Mouse (Mus musculus) kidney, postnatal 14 days (tissue): ENCODE measurements around the gene Gm9964.
"Not testable (repeated sequence)": the region's sequence is repeated elsewhere in the genome, so short reads cannot be mapped to it uniquely, and the experiment has no call there.

Experiments used
- DNase-seq: peaks from one replicate; pipeline ENCODE4 v3.0.0; 2022; ENCODE audit warnings: mixed read lengths

Gene Gm9964

GRCm38 (mm10) chr11:79299719-79300431 lies 3.2 kb upstream of the Gm9964 start:
- DNase-seq: no peak

GRCm38 (mm10) chr11:79296167-79296566 lies 539 bp downstream of the Gm9964 start:
- peak; percentile 65 for DNase-seq

- DNase-seq: peak; percentile 28
Measured at GRCm38 (mm10) chr11:79293971-79294370, 2.7 kb downstream of the Gm9964 start.

- DNase-seq: no peak
Measured at GRCm38 (mm10) chr11:79293025-79293424, 3.7 kb downstream of the Gm9964 start.

GRCm38 (mm10) chr11:79292130-79292529 lies 4.6 kb downstream of the Gm9964 start:
- peak; percentile 77 for DNase-seq

GRCm38 (mm10) chr11:79291651-79292050 lies 5.1 kb downstream of the Gm9964 start:
- DNase-seq: no peak

- DNase-seq: peak; percentile 71
Measured at GRCm38 (mm10) chr11:79290473-79290872, 6.2 kb downstream of the Gm9964 start.

GRCm38 (mm10) chr11:79288913-79289640 lies 7.6 kb downstream of the Gm9964 start:
- DNase-seq: peak; percentile 17

GRCm38 (mm10) chr11:79288278-79288843 lies 8.3 kb downstream of the Gm9964 start:
- peak; percentile 14 for DNase-seq

- DNase-seq: peak; percentile 14
Measured at GRCm38 (mm10) chr11:79287447-79287846, 9.3 kb downstream of the Gm9964 start.

GRCm38 (mm10) chr11:79286305-79286799 lies 10.4 kb downstream of the Gm9964 start:
- DNase-seq: no peak

- DNase-seq: no peak
Measured at GRCm38 (mm10) chr11:79283350-79284030, 13.2 kb downstream of the Gm9964 start.

GRCm38 (mm10) chr11:79281396-79281795 lies 15.3 kb downstream of the Gm9964 start:
- peak; percentile 16 for DNase-seq

- peak; percentile 47 for DNase-seq
Measured at GRCm38 (mm10) chr11:79279732-79280405, 16.8 kb downstream of the Gm9964 start.

GRCm38 (mm10) chr11:79273757-79274156 lies 22.9 kb downstream of the Gm9964 start:
- DNase-seq: no peak

GRCm38 (mm10) chr11:79273039-79273438 lies 23.7 kb downstream of the Gm9964 start:
- DNase-seq: no peak

GRCm38 (mm10) chr11:79267171-79267570 lies 29.5 kb downstream of the Gm9964 start:
- peak; percentile 47 for DNase-seq

GRCm38 (mm10) chr11:79264376-79264775 lies 32.3 kb downstream of the Gm9964 start:
- no peak for DNase-seq

- DNase-seq: not testable (repeated sequence)
Measured at GRCm38 (mm10) chr11:79260126-79260525, 36.6 kb downstream of the Gm9964 start.

- DNase-seq: no peak
Measured at GRCm38 (mm10) chr11:79258738-79259137, 38.0 kb downstream of the Gm9964 start.

GRCm38 (mm10) chr11:79254391-79255098 lies 42.2 kb downstream of the Gm9964 start, which contains the start of gene Wsb1:
TSS of gene Wsb1 (minus strand) at chr11:79254671.
- peak; percentile 95 for DNase-seq
